9 mouse cellular contexts compared by ENCODE assay signal in genomic region chr1:73944393-73944792, GRCm38 (mm10).
DNase-seq lines count a peak whose midpoint lies in the region.
"Had no signal": no experiment of that assay in that cellular context is flagged by ENCODE, and none has a peak within 500 bp of the region (broad histone marks: within the 10 kb centered on the region; RNA-seq: fewer than 3 reads in every experiment).

No protein-coding gene starts in this region.

- peak overlapping the region; percentile 23 for H3K27ac ChIP-seq in heart, embryonic 10.5 days

- peaks cover 48% of the 10 kb centered on the region for H3K36me3 ChIP-seq in heart, embryonic 10.5 days

- no peak overlapping the region for H3K4me3 ChIP-seq in heart, embryonic 10.5 days

- intact Hi-C loops in heart, postnatal 10 days (cut with DNase I) = no loop called here

- peaks cover 88% of the 10 kb centered on the region for H3K4me1 ChIP-seq in heart, embryonic 10.5 days

- H3K27me3 ChIP-seq in heart, embryonic 10.5 days (ENCODE audit: insufficient read depth, poor library complexity, severe bottlenecking) = peaks cover 46% of the 10 kb centered on the region

- 66% methylated on average over 3 of the region's 3 CpGs for WGBS in heart, embryonic 10.5 days

- no peak for DNase-seq in heart, embryonic 10.5 days (ENCODE audit: low spot score)
- no peak for DNase-seq in heart, postnatal 10 days
- DNase-seq in right cerebral cortex, postnatal 36 days (ENCODE audit: low spot score in 2 of 2) = peak; percentile 53 to 55
- no peak for DNase-seq in right cerebral cortex, postnatal 25 days
- peak; percentile 50 to 54 for DNase-seq in layer of hippocampus, postnatal 36 days
- no peak for DNase-seq in adrenal gland, adult 18-20 months (ENCODE audit: low spot score in 2 of 2)
- DNase-seq in c-Kit-positive CD71-positive TER-119-positive erythroid progenitor cells, embryonic 14.5 days (ENCODE audit: low spot score) = no peak
- DNase-seq in kidney, adult 18-20 months = no peak
- DNase-seq: kidney, postnatal 36 days had no signal

- H3K9me3 ChIP-seq in heart, embryonic 10.5 days = no peaks in the 10 kb centered on the region

Comparison
In these comparisons a context has a peak if more than half of its experiments do, and no peak if none do; other contexts are left out.
1. DNase-seq: peak in right cerebral cortex, postnatal 36 days (2 of 2) and layer of hippocampus, postnatal 36 days (2 of 2); none in heart, embryonic 10.5 days (single experiment), heart, postnatal 10 days (0 of 2), right cerebral cortex, postnatal 25 days (single experiment), adrenal gland, adult 18-20 months (0 of 2), c-Kit-positive CD71-positive TER-119-positive erythroid progenitor cells, embryonic 14.5 days (single experiment) and kidney, adult 18-20 months (single experiment).